ENCODE assay signal across 8 mouse cellular contexts in the genomic region with DNA sequence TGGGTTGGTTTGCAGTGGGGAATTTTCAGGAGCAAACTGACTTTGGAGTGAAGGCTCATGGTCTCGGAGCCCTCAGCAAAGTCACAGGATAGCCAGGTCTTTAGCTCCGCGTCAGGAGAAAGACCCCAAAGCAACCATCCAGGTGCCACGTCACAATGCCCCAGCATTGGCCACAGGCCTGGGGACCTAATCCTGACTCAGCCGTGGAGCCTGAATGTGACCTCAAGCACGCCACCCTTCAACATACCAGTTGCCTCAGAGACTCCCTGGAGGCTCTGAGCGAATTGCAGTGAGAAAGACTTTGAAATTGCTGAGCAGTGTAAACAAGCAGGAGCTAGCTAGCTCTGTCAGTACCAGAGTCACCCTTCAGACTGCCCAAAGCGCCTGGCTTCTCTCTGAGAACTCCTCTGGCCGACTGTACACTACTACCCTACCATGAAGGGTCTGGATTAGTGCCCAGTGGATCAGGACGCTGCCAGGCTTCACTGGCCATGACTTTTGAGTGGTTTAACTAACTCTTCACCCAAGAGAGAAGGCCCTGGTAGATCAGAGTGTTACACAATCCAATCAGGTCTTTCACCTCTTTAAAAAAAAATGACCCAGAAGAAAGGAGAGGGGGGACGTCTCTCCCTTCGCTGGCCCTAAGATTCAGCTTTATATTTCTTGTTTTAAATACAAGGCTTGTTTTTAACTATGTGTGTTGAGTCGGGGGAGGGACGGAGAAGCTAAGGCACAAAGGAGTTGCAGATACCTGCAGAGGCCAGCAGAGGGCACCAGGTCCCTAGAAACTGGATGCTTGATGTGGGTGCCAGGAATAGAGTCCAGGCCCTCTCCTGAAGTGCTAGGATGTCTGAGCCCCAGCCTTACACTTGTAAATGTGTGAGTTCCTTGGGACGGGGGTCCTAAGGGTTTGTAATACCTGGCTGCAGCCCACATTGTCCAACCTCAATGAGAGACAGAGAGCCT. TPM values are rescaled to one million over a fixed set of nuclear protein-coding genes. Genes with fewer than 3 reads are reported as not detected.
DNase-seq lines count a peak whose midpoint lies in the region; ATAC-seq and TF ChIP-seq lines count a peak whose summit lies in the region.

No protein-coding gene starts in this region.

- no peaks in the 10 kb centered on the region for H3K36me3 ChIP-seq in intestine, embryonic 16.5 days (ENCODE audit: control insufficient read depth, insufficient read depth, low read length)
- no peaks in the 10 kb centered on the region for H3K36me3 ChIP-seq in intestine, embryonic 15.5 days
- no peaks in the 10 kb centered on the region for H3K36me3 ChIP-seq in ES-Bruce4 (ENCODE audit: control insufficient read depth, insufficient read depth, low read length, poor library complexity, severe bottlenecking)
- no peaks in the 10 kb centered on the region for H3K36me3 ChIP-seq in limb, embryonic 11.5 days (ENCODE audit: control insufficient read depth, insufficient read depth, low read length)

- no peak for TF ChIP-seq EP300 in ES-Bruce4 (IDR thresholded peaks at IDR 0.05; ENCODE audit: insufficient read depth, low read depth, low read length)

- H3K4me2 ChIP-seq in intestine, embryonic 16.5 days (ENCODE audit: low read depth, low read length), result no peak overlapping the region
- H3K4me2 ChIP-seq in intestine, embryonic 15.5 days (replicated peaks), result no peak overlapping the region
- no peak overlapping the region for H3K4me2 ChIP-seq in limb, embryonic 11.5 days (ENCODE audit: low read depth, severe bottlenecking)

- H3K9ac ChIP-seq in intestine, embryonic 16.5 days (ENCODE audit: low read depth, low read length), result no peak overlapping the region
- H3K9ac ChIP-seq in intestine, embryonic 15.5 days, result no peak overlapping the region
- no peak overlapping the region for H3K9ac ChIP-seq in ES-Bruce4 (ENCODE audit: low read depth, poor library complexity, severe bottlenecking)
- H3K9ac ChIP-seq in limb, embryonic 11.5 days (ENCODE audit: low read length), result no peak overlapping the region

- TF ChIP-seq CTCF in ES-Bruce4 (IDR thresholded peaks at IDR 0.05; ENCODE audit: low read depth, low read length), result peak; percentile 94
- peak; percentile 79 for TF ChIP-seq CTCF in bone marrow macrophage, adult 2 months (IDR thresholded peaks at IDR 0.05; ENCODE audit: low read depth, low read length)

- no peak overlapping the region for H3K27ac ChIP-seq in intestine, embryonic 16.5 days (ENCODE audit: low read length)
- no peak overlapping the region for H3K27ac ChIP-seq in intestine, embryonic 15.5 days
- no peak overlapping the region for H3K27ac ChIP-seq in ES-Bruce4 (ENCODE audit: insufficient read depth, low read length)
- H3K27ac ChIP-seq in bone marrow macrophage, adult 2 months (ENCODE audit: insufficient read depth, low read depth, low read length), result no peak overlapping the region
- H3K27ac ChIP-seq in limb, embryonic 11.5 days (replicated peaks; ENCODE audit: low read depth, low read length), result no peak overlapping the region

- WGBS in intestine, embryonic 16.5 days, result 54% methylated on average over 15 of the region's 15 CpGs
- 48% methylated on average over 15 of the region's 15 CpGs for WGBS in intestine, embryonic 15.5 days
- WGBS in limb, embryonic 11.5 days, result 47% methylated on average over 15 of the region's 15 CpGs

- no peak overlapping the region for H3K4me3 ChIP-seq in intestine, embryonic 16.5 days (ENCODE audit: low read length)
- H3K4me3 ChIP-seq in intestine, embryonic 15.5 days (replicated peaks), result no peak overlapping the region
- no peak overlapping the region for H3K4me3 ChIP-seq in ES-Bruce4 (ENCODE audit: low read depth, low read length)
- no peak overlapping the region for H3K4me3 ChIP-seq in bone marrow macrophage, adult 2 months (ENCODE audit: insufficient read depth, low read length)
- H3K4me3 ChIP-seq in limb, embryonic 11.5 days (ENCODE audit: low read depth, low read length), result no peak overlapping the region

- no peaks in the 10 kb centered on the region for H3K9me3 ChIP-seq in intestine, embryonic 16.5 days (ENCODE audit: control insufficient read depth, low read length)
- no peaks in the 10 kb centered on the region for H3K9me3 ChIP-seq in intestine, embryonic 15.5 days
- no peaks in the 10 kb centered on the region for H3K9me3 ChIP-seq in ES-Bruce4 (replicated peaks; ENCODE audit: control insufficient read depth, insufficient read depth, low read length, poor library complexity, severe bottlenecking)
- H3K9me3 ChIP-seq in limb, embryonic 11.5 days (ENCODE audit: control insufficient read depth, low read length), result no peaks in the 10 kb centered on the region

- peak; percentile 17; the same call in 1 of the 2 replicates for ATAC-seq in intestine, embryonic 16.5 days
- ATAC-seq in intestine, embryonic 15.5 days, result no peak; the same call in 1 of the 2 replicates
- no peak for ATAC-seq in limb, embryonic 11.5 days (ENCODE audit: insufficient number of reproducible peaks, low FRiP score, low TSS enrichment, low read depth)
- ATAC-seq in neutrophil, adult 5-6 weeks (ENCODE audit: extremely low read depth, insufficient number of reproducible peaks, low FRiP score, poor library complexity, severe bottlenecking), result peak; percentile 51; the same call in 1 of the 2 replicates
- no peak for ATAC-seq in activated CD4-positive, CD25-positive, alpha-beta regulatory T cell, adult 4 months

- H3K27me3 ChIP-seq in intestine, embryonic 16.5 days (replicated peaks; ENCODE audit: control insufficient read depth, insufficient read depth, low read length), result no peaks in the 10 kb centered on the region
- no peaks in the 10 kb centered on the region for H3K27me3 ChIP-seq in intestine, embryonic 15.5 days (replicated peaks)
- H3K27me3 ChIP-seq in ES-Bruce4 (ENCODE audit: control insufficient read depth, insufficient read depth, low read length, poor library complexity, severe bottlenecking), result no peaks in the 10 kb centered on the region
- H3K27me3 ChIP-seq in limb, embryonic 11.5 days (ENCODE audit: control insufficient read depth, insufficient read depth, low read length), result no peaks in the 10 kb centered on the region

- peaks cover 22% of the 10 kb centered on the region for H3K4me1 ChIP-seq in intestine, embryonic 16.5 days (ENCODE audit: control insufficient read depth, insufficient read depth, low read length)
- H3K4me1 ChIP-seq in intestine, embryonic 15.5 days (replicated peaks), result 0 out of 2 replicates have a peak, but pooled peaks cover 3% of the 10 kb centered on the region
- H3K4me1 ChIP-seq in ES-Bruce4 (ENCODE audit: control insufficient read depth, insufficient read depth, low read length), result no peaks in the 10 kb centered on the region
- H3K4me1 ChIP-seq in bone marrow macrophage, adult 2 months (ENCODE audit: control insufficient read depth, insufficient read depth, low read length), result no peaks in the 10 kb centered on the region
- H3K4me1 ChIP-seq in limb, embryonic 11.5 days (ENCODE audit: control insufficient read depth, insufficient read depth, low read length), result no peaks in the 10 kb centered on the region

- peak; percentile 63 for DNase-seq in gastrocnemius, adult 18-20 months (ENCODE audit: low spot score)
- DNase-seq in limb, embryonic 11.5 days (ENCODE audit: low spot score), result peak; percentile 76

- no peak for TF ChIP-seq POLR2A in ES-Bruce4 (IDR thresholded peaks at IDR 0.05; ENCODE audit: insufficient read depth, low read length)
- TF ChIP-seq POLR2A in bone marrow macrophage, adult 2 months (IDR thresholded peaks at IDR 0.05; ENCODE audit: borderline replicate concordance, low read depth, low read length), result no peak

RNA-seq across cellular contexts. Expression of a gene that starts 21.8 kb away (rescaled TPM):
- polyA plus RNA-seq in intestine, embryonic 16.5 days (2015; fragmentation: Nextera tagmentation; extraction: Ambion mirVana), result 5.2 and 5.6 TPM in 2 replicates
- 6.4 and 6.9 TPM in 2 replicates for polyA plus RNA-seq in intestine, embryonic 15.5 days (2015; fragmentation: Nextera tagmentation; extraction: Ambion mirVana)
- 12.7 and 17.5 TPM in 2 replicates for polyA plus RNA-seq in ES-Bruce4 (2011; ENCODE audit: insufficient read depth, insufficient read length, low read depth, missing spikeins)
- polyA plus RNA-seq in bone marrow macrophage, adult 2 months (2012; ENCODE audit: insufficient read depth, insufficient read length, missing spikeins), result 12.2 and 15.9 TPM in 2 replicates
- total RNA-seq in gastrocnemius, adult 18-20 months (2021), result 10 to 100 TPM; 14.2 to 17.2 TPM
- polyA plus RNA-seq in limb, embryonic 11.5 days (2014; fragmentation: Nextera tagmentation; extraction: Ambion mirVana), result 2.1 and 2.6 TPM in 2 replicates
- total RNA-seq in neutrophil, adult 5-6 weeks (2017), result 44.2 and 48.1 TPM in 2 replicates
- 10 to 100 TPM; 12.5 to 13.9 TPM for polyA plus RNA-seq in activated CD4-positive, CD25-positive, alpha-beta regulatory T cell, adult 4 months (2017; shearing (Covaris generic))

RNA-seq across cellular contexts. Expression of a gene that starts 22.0 kb away (rescaled TPM):
- 0.27 and 0.29 TPM in 2 replicates for polyA plus RNA-seq in intestine, embryonic 16.5 days (2015; fragmentation: Nextera tagmentation; extraction: Ambion mirVana)
- 0.24 and 0.30 TPM in 2 replicates for polyA plus RNA-seq in intestine, embryonic 15.5 days (2015; fragmentation: Nextera tagmentation; extraction: Ambion mirVana)
- polyA plus RNA-seq in ES-Bruce4 (2011; ENCODE audit: insufficient read depth, insufficient read length, low read depth, missing spikeins), result 0.79 and 1.8 TPM in 2 replicates
- 0.33 and 0.43 TPM in 2 replicates for polyA plus RNA-seq in bone marrow macrophage, adult 2 months (2012; ENCODE audit: insufficient read depth, insufficient read length, missing spikeins)
- total RNA-seq in gastrocnemius, adult 18-20 months (2021), result under 1 TPM in 1 of 2 experiments, not detected in 1; 0.24 TPM
- polyA plus RNA-seq in limb, embryonic 11.5 days (2014; fragmentation: Nextera tagmentation; extraction: Ambion mirVana), result 0.13 TPM in 1 of 2 replicates, not detected in the other
- 0.47 and 1.5 TPM in 2 replicates for total RNA-seq in neutrophil, adult 5-6 weeks (2017)
- polyA plus RNA-seq in activated CD4-positive, CD25-positive, alpha-beta regulatory T cell, adult 4 months (2017; shearing (Covaris generic)), result under 1 TPM in 1 of 2 experiments, not detected in 1; 0.22 TPM

RNA-seq across cellular contexts. Expression of a gene that starts 56.8 kb away (rescaled TPM):
- 2.5 and 2.9 TPM in 2 replicates for polyA plus RNA-seq in intestine, embryonic 16.5 days (2015; fragmentation: Nextera tagmentation; extraction: Ambion mirVana)
- 4.3 and 4.4 TPM in 2 replicates for polyA plus RNA-seq in intestine, embryonic 15.5 days (2015; fragmentation: Nextera tagmentation; extraction: Ambion mirVana)
- 18.0 and 21.5 TPM in 2 replicates for polyA plus RNA-seq in ES-Bruce4 (2011; ENCODE audit: insufficient read depth, insufficient read length, low read depth, missing spikeins)
- not detected in 2 replicates for polyA plus RNA-seq in bone marrow macrophage, adult 2 months (2012; ENCODE audit: insufficient read depth, insufficient read length, missing spikeins)
- under 1 TPM in 1 of 2 experiments, not detected in 1; 0.09 TPM for total RNA-seq in gastrocnemius, adult 18-20 months (2021)
- polyA plus RNA-seq in limb, embryonic 11.5 days (2014; fragmentation: Nextera tagmentation; extraction: Ambion mirVana), result 8.3 and 11.0 TPM in 2 replicates
- total RNA-seq in neutrophil, adult 5-6 weeks (2017), result 0.23 and 0.49 TPM in 2 replicates
- polyA plus RNA-seq in activated CD4-positive, CD25-positive, alpha-beta regulatory T cell, adult 4 months (2017; shearing (Covaris generic)), result not detected

Comparison
In these comparisons a context has a peak if more than half of its experiments do, and no peak if none do; other contexts are left out.
1. ATAC-seq: peak in intestine, embryonic 16.5 days (single experiment) and neutrophil, adult 5-6 weeks (single experiment); none in intestine, embryonic 15.5 days (single experiment), limb, embryonic 11.5 days (single experiment) and activated CD4-positive, CD25-positive, alpha-beta regulatory T cell, adult 4 months (single experiment).